Mouse (Mus musculus) stomach, postnatal 0 days (tissue): ENCODE measurements at regions not wholly inside any gene's neighbourhood (a gene's known extent, or its start where the extent isn't known, plus 50 kb on each side); places are given as distances from the start of the nearest gene placed in this dataset.

Experiments used
- ATAC-seq: fragments of 200-750 bp; cut with Nextera tagmentation; 2 replicates; pipeline ENCODE4 v1.8.0; 2017; ENCODE audit not compliant: low FRiP score, low TSS enrichment
- DNase-seq: peaks from one replicate; pipeline ENCODE4 v3.0.0-alpha.2; 2016; ENCODE audit warnings: low spot score
- H3K27ac ChIP-seq: fragments of 300-500 bp; sonication (generic); replicated peaks from 2 replicates; pipeline ENCODE4 v1.5.1; 2014; ENCODE audit warnings: mild to moderate bottlenecking, control low read depth
- H3K27me3 ChIP-seq: fragments of 300-500 bp; sonication (generic); 2 replicates; pipeline ENCODE4 v1.6.1; 2014; ENCODE audit warnings: low read length; ENCODE audit not compliant: control insufficient read depth, insufficient read depth
- H3K36me3 ChIP-seq: fragments of 300-500 bp; sonication (generic); 2 replicates; pipeline ENCODE4 v1.6.1; 2014; ENCODE audit warnings: low read length, mixed read lengths; ENCODE audit not compliant: control insufficient read depth, insufficient read depth
- H3K4me1 ChIP-seq: fragments of 300-500 bp; sonication (generic); replicated peaks from 2 replicates; pipeline ENCODE4 v1.6.1; 2014; ENCODE audit warnings: antibody characterized with exemption; ENCODE audit not compliant: control insufficient read depth, insufficient read depth
- H3K4me2 ChIP-seq: fragments of 300-500 bp; sonication (generic); replicated peaks from 2 replicates; pipeline ENCODE4 v1.6.1; 2014; ENCODE audit warnings: low read depth, mild to moderate bottlenecking, control low read depth, moderate library complexity
- H3K4me3 ChIP-seq: fragments of 300-500 bp; sonication (generic); 2 replicates; pipeline ENCODE4 v1.5.1; 2014; ENCODE audit warnings: low read depth, low read length, control low read depth
- H3K9ac ChIP-seq: fragments of 300-500 bp; sonication (generic); 2 replicates; pipeline ENCODE4 v1.6.1; 2014; ENCODE audit warnings: mild to moderate bottlenecking, low read length, control low read depth, mixed read lengths
- H3K9me3 ChIP-seq: fragments of 300-500 bp; sonication (generic); 2 replicates; pipeline ENCODE4 v1.6.1; 2016; ENCODE audit warnings: low read length; ENCODE audit not compliant: control insufficient read depth
- CTCF ChIP-seq: IDR thresholded peaks from 2 replicates; pipeline ENCODE4 v1.5.1; 2016; ENCODE audit warnings: antibody characterized with exemption, low read depth, mild to moderate bottlenecking, moderate library complexity
- EP300 ChIP-seq: optimal IDR thresholded peaks from 2 replicates; pipeline ENCODE3; 2016; ENCODE audit warnings: antibody characterized with exemption
- WGBS: fragments of 180-500 bp; shearing (Covaris S2); extraction: QIAGEN DNeasy Blood & Tissue Kit; methylation state at CpG from one replicate; pipeline ENCODE4 v1.1.7; 2014; 5-methylcytosine and 5-hydroxymethylcytosine counted together

- Histone ChIP-seq H3K4me2 (no peak overlapping the region), H3K9me3 (no peaks in the 10 kb centered on the region), H3K9ac (no peak overlapping the region), H3K4me1 (no peaks in the 10 kb centered on the region), H3K27ac (no peak overlapping the region), H3K27me3 (no peaks in the 10 kb centered on the region), H3K36me3 (no peaks in the 10 kb centered on the region), H3K4me3 (no peak overlapping the region)
- DNase-seq = no peak
- no peak for TF ChIP-seq CTCF
- no peak for TF ChIP-seq EP300
- no peak; the same call in 1 of the 2 replicates for ATAC-seq
- 39% methylated on average over 6 of the region's 6 CpGs for WGBS
These were observed 172.9 kb downstream of the Papss1 start for GRCm38 (mm10) chr3:131737461-131737860.

DNA sequence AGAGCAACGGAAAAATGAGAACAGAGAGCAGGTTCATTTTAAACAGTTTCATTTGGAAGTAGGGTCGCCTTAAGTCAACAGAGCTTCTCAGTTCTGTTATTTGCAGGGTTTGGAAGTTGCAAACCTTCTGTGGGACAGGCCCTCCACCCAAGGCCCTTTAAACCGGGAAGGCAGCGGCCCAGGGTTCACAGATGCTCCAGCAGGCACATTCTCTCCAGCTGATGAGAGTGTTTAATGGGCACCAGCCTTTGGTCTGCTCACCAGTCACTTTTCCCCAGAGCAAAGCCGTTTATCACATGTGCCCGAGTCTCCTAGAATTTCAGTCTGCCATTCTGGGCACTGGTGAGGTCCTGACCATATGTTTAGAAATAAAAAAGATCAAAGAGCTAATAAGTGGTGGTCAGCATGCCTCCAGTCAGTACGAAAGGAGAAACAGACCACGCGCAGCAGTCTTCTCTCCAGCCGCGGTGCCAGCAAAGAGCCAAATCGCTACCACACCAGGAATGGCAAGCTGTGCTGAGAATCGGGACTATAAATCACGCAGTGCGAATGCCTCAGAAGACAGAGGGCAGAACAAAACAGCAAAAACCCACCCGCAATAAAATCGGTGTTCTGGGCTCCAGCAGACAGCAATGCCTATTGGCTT, 173.5 kb downstream of the Papss1 start:
- H3K4me3 ChIP-seq = no peak overlapping the region
- H3K4me2 ChIP-seq = no peak overlapping the region
- WGBS = 63% methylated on average over 17 of the region's 17 CpGs
- H3K9me3 ChIP-seq = no peaks in the 10 kb centered on the region
- H3K9ac ChIP-seq = no peak overlapping the region
- no peak for DNase-seq
- TF ChIP-seq CTCF = no peak
- TF ChIP-seq EP300 = no peak
- H3K4me1 ChIP-seq = no peaks in the 10 kb centered on the region
- H3K27me3 ChIP-seq = no peaks in the 10 kb centered on the region
- ATAC-seq = no peak
- H3K36me3 ChIP-seq = no peaks in the 10 kb centered on the region
- no peak overlapping the region for H3K27ac ChIP-seq

DNA sequence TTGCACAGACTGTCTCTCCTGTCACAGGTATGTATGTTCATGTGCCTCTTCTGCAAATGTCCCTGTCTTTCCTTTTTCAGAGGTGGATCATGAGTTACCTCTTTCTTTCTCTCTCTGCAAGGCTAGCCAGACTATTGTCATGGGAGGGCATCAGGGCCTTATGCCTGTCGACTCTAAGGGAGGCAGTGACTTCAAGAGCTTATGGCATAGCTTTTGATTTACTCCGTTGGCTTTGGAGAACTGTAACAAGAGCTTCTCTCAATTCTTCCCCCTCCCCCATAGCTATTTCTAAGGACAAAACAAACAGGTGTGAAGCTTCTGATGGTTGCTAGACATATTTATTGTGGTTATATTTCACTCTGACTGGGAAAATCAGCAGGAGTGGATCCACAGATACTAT, 191.0 kb downstream of the Papss1 start:
- WGBS = 42% methylated on average over 2 of the region's 2 CpGs
- Histone ChIP-seq H3K4me2 (no peak overlapping the region), H3K9me3 (no peaks in the 10 kb centered on the region), H3K27me3 (no peaks in the 10 kb centered on the region), H3K36me3 (no peaks in the 10 kb centered on the region), H3K9ac (no peak overlapping the region), H3K4me3 (no peak overlapping the region), H3K4me1 (no peaks in the 10 kb centered on the region), H3K27ac (no peak overlapping the region)
- no peak for TF ChIP-seq EP300
- TF ChIP-seq CTCF = no peak
- ATAC-seq (no peak), DNase-seq (no peak)

DNA sequence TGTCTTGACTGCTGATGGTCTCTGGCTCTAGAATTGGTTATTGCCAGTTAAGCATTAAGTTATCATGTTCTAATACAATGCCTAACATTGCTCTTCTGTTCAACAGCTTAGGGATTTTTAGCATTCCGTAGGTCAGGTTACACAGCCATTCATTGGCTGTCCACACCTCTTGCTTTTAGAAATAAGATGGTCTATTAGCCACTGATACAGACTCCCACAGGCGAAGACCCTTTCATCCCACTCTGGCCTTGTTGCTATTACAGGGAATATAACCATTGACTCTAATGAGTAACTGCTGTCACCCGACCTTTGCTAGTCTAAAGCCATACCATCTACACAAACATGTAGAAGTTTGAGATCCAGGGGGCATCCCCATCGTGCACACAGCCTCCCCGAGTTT, 191.6 kb downstream of the Papss1 start:
- Histone ChIP-seq H3K4me1 (no peaks in the 10 kb centered on the region), H3K27ac (no peak overlapping the region), H3K9me3 (no peaks in the 10 kb centered on the region), H3K36me3 (no peaks in the 10 kb centered on the region), H3K4me2 (no peak overlapping the region), H3K4me3 (no peak overlapping the region), H3K27me3 (no peaks in the 10 kb centered on the region), H3K9ac (no peak overlapping the region)
- no peak for ATAC-seq
- 76% methylated on average over 5 of the region's 5 CpGs for WGBS
- TF ChIP-seq EP300 (no peak), CTCF (no peak)
- no peak for DNase-seq

- Histone ChIP-seq H3K4me3 (no peak overlapping the region), H3K27me3 (no peaks in the 10 kb centered on the region), H3K36me3 (no peaks in the 10 kb centered on the region), H3K4me2 (no peak overlapping the region), H3K9ac (no peak overlapping the region), H3K27ac (no peak overlapping the region), H3K9me3 (no peaks in the 10 kb centered on the region), H3K4me1 (no peaks in the 10 kb centered on the region)
- no peak for TF ChIP-seq CTCF
- no peak for TF ChIP-seq EP300
- ATAC-seq (no peak), DNase-seq (no peak)
- 33% methylated on average over 1 of the region's 1 CpGs for WGBS
These were observed 205.4 kb downstream of the Papss1 start for GRCm38 (mm10) chr3:131769976-131770375.

- no peak overlapping the region for H3K4me2 ChIP-seq
- H3K4me1 ChIP-seq = no peaks in the 10 kb centered on the region
- 48% methylated on average over 1 of the region's 1 CpGs for WGBS
- ATAC-seq (no peak), DNase-seq (no peak)
- no peaks in the 10 kb centered on the region for H3K36me3 ChIP-seq
- no peaks in the 10 kb centered on the region for H3K27me3 ChIP-seq
- TF ChIP-seq CTCF = no peak
- no peak for TF ChIP-seq EP300
- H3K9me3 ChIP-seq = no peaks in the 10 kb centered on the region
- no peak overlapping the region for H3K4me3 ChIP-seq
- H3K27ac ChIP-seq = peak overlapping the region; percentile 30; the same call in 1 of the 2 replicates
- H3K9ac ChIP-seq = no peak overlapping the region
These were observed 205.9 kb downstream of the Papss1 start for GRCm38 (mm10) chr3:131770486-131770885.
